Mouse (Mus musculus): Measurements from ENCODE around the gene R3hdm4.
A peak's percentile ranks its signal among the peaks of the same experiment; 100 is the strongest.

The R3hdm4 gene

GRCm38 (mm10) chr10:79940749-79941148 is 19.7 kb upstream of the R3hdm4 start:
- peak in 1 of 2 experiments; percentile 43 for DNase-seq

GRCm38 (mm10) chr10:79937775-79938526 is 16.9 kb upstream of the R3hdm4 start:
- peak; percentile 62 to 77 for DNase-seq

- peak; percentile 69 to 81 for DNase-seq
These were observed 16.0 kb upstream of the R3hdm4 start for GRCm38 (mm10) chr10:79936911-79937441.

- peak; percentile 49 to 68 for DNase-seq
These were observed 15.4 kb upstream of the R3hdm4 start for GRCm38 (mm10) chr10:79936284-79936910.

GRCm38 (mm10) chr10:79934794-79935569 is 14.0 kb upstream of the R3hdm4 start:
- peak; percentile 17 to 39 for DNase-seq

GRCm38 (mm10) chr10:79934272-79934721 is 13.3 kb upstream of the R3hdm4 start:
- DNase-seq: peak; percentile 80 to 88

- no peak for DNase-seq
These were observed 12.9 kb upstream of the R3hdm4 start for GRCm38 (mm10) chr10:79933861-79934260.

- peak; percentile 44 to 60 for DNase-seq
These were observed 12.2 kb upstream of the R3hdm4 start for GRCm38 (mm10) chr10:79933145-79933679.

- peak; percentile 83 to 90 for DNase-seq
These were observed 11.7 kb upstream of the R3hdm4 start for GRCm38 (mm10) chr10:79932736-79933135.

- peak in 1 of 2 experiments; percentile 13 for DNase-seq
These were observed 10.8 kb upstream of the R3hdm4 start for GRCm38 (mm10) chr10:79931797-79932196.

- DNase-seq: no peak
These were observed 9.8 kb upstream of the R3hdm4 start for GRCm38 (mm10) chr10:79930826-79931186.

GRCm38 (mm10) chr10:79929967-79930825 is 9.2 kb upstream of the R3hdm4 start:
- DNase-seq: no peak

GRCm38 (mm10) chr10:79928907-79929701 is 8.1 kb upstream of the R3hdm4 start:
- DNase-seq: peak; percentile 39 to 51

- DNase-seq: peak; percentile 66 to 76
These were observed 7.2 kb upstream of the R3hdm4 start for GRCm38 (mm10) chr10:79928030-79928694.

GRCm38 (mm10) chr10:79927324-79928029 is 6.5 kb upstream of the R3hdm4 start:
- DNase-seq: peak; percentile 78 to 86

GRCm38 (mm10) chr10:79926491-79927323 is 5.7 kb upstream of the R3hdm4 start, which contains the start of gene Arid3a:
Arid3a (plus strand) TSS chr10:79927043.
- peak; percentile 93 to 95 for DNase-seq

GRCm38 (mm10) chr10:79925785-79926490 is 4.9 kb upstream of the R3hdm4 start:
- peak in 1 of 2 experiments; percentile 37 for DNase-seq

All from kidney, postnatal 4 days (tissue).